Mouse (Mus musculus): ENCODE measurements at regions not wholly inside any gene's neighbourhood (a gene's known extent, or its start where the extent isn't known, plus 50 kb on each side); places are given as distances from the start of the nearest gene placed in this dataset.

DNA sequence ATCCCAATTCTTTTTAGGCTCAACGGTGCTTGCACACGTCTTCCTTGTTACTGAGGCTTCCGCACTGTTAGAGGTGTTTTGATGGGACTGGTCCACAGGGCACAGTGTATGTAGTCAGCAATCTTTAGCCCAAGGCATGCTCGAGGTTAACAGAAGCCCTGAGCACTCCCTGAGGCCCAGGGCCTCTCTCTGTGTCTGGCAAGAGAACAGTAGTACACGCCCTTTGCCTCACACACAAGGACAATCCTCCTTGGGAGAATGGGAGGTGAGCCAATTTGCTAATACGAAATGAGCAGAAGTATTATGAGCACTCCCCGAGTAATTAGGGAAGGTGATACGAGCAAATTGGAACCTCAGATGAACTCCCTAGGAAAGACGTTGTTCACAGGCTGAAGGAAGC, 136.5 kb upstream of the Arglu1 start:
- Histone ChIP-seq H3K4me3 (no peak overlapping the region), H3K9ac (no peak overlapping the region), H3K4me2 (no peak overlapping the region), H3K9me3 (replicated peaks) (no peaks in the 10 kb centered on the region), H3K4me1 (replicated peaks) (no peaks in the 10 kb centered on the region), H3K36me3 (no peaks in the 10 kb centered on the region), H3K27me3 (replicated peaks) (no peaks in the 10 kb centered on the region), H3K27ac (ENCODE audit: poor library complexity, severe bottlenecking) (no peak overlapping the region)
- no peak for ATAC-seq (ENCODE audit: insufficient number of reproducible peaks, low FRiP score)
- 75% methylated on average over 9 of the region's 9 CpGs for WGBS

DNA sequence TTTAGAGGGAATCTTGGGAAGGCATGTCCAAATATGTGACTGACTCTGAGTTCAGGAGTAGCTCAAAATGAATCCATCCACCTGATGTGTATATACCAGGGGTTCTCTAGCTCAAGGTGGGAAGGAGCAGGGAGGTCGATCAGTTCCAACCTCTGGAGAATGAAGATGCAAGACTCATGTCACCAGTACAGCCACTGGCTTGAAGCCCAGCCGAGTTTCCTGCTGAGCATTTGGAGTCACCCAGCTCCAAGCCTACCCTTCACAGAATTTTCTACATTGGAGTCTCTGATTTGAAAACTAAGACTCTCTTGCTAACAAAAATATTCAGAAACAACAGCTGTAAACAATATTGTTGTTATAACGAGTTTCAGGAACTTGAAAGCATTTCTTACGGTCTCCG, 134.6 kb upstream of the Arglu1 start:
- no peaks in the 10 kb centered on the region for H3K9me3 ChIP-seq (replicated peaks)
- no peaks in the 10 kb centered on the region for H3K27me3 ChIP-seq (replicated peaks)
- H3K36me3 ChIP-seq = no peaks in the 10 kb centered on the region
- peaks cover 13% of the 10 kb centered on the region for H3K4me1 ChIP-seq (replicated peaks)
- no peak overlapping the region for H3K4me3 ChIP-seq
- H3K4me2 ChIP-seq = no peak overlapping the region
- no peak for ATAC-seq (ENCODE audit: insufficient number of reproducible peaks, low FRiP score)
- no peak overlapping the region for H3K27ac ChIP-seq (ENCODE audit: poor library complexity, severe bottlenecking)
- H3K9ac ChIP-seq = no peak overlapping the region
- 72% methylated on average over 5 of the region's 5 CpGs for WGBS

DNA sequence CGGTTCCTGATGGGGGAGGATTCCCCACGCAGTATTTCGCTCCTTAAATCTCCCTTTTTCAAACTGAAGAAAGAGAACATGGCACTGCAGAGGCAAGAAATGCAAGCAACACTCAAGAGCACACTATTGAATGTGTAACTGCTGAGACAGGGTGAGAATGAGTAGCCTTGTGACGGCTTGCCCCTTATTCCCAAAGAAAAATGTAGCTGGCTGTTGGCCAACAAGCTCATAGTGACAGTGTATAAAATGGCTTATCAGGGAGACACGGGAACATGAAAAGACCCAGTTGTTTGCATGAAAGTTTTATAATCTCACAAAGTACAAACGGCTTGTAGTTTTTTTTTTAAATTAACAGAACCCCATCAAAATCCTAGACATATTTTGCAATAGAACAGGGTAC, 130.8 kb upstream of the Arglu1 start:
- Histone ChIP-seq H3K4me2 (no peak overlapping the region), H3K9me3 (replicated peaks) (peaks cover 3% of the 10 kb centered on the region; the same call in 1 of the 2 replicates), H3K4me3 (no peak overlapping the region), H3K9ac (no peak overlapping the region), H3K4me1 (replicated peaks) (peaks cover 17% of the 10 kb centered on the region), H3K36me3 (no peaks in the 10 kb centered on the region), H3K27ac (ENCODE audit: poor library complexity, severe bottlenecking) (peak overlapping the region; percentile 54; the same call in 1 of the 2 replicates), H3K27me3 (replicated peaks) (no peaks in the 10 kb centered on the region)
- WGBS = 39% methylated on average over 6 of the region's 6 CpGs
- ATAC-seq (ENCODE audit: insufficient number of reproducible peaks, low FRiP score) = no peak

DNA sequence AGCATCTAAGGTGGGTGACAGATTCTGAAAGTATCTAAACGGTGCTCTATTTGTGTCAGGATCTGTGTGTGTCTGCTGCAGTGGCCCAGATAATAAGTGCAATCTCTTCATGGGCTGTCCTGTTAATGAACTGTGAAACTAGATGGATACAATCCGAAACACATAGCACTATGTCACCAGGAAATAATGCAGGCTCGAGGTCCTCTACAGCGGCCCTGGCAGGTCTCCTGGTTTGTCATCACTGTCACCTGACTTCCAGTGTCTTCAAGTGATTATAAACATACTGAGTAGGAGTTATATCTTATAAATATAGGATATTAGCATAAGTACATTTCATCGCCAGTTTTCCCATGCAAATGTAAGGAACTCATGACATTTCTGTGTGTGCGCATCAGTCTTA, 130.3 kb upstream of the Arglu1 start:
- H3K4me2 ChIP-seq = no peak overlapping the region
- no peaks in the 10 kb centered on the region for H3K27me3 ChIP-seq (replicated peaks)
- peak overlapping the region; percentile 54; the same call in 1 of the 2 replicates for H3K27ac ChIP-seq (ENCODE audit: poor library complexity, severe bottlenecking)
- no peaks in the 10 kb centered on the region for H3K36me3 ChIP-seq
- no peak for ATAC-seq (ENCODE audit: insufficient number of reproducible peaks, low FRiP score)
- H3K4me3 ChIP-seq = no peak overlapping the region
- H3K4me1 ChIP-seq (replicated peaks) = peaks cover 17% of the 10 kb centered on the region
- WGBS = 47% methylated on average over 6 of the region's 6 CpGs
- no peak overlapping the region for H3K9ac ChIP-seq
- peaks cover 3% of the 10 kb centered on the region; the same call in 1 of the 2 replicates for H3K9me3 ChIP-seq (replicated peaks)

DNA sequence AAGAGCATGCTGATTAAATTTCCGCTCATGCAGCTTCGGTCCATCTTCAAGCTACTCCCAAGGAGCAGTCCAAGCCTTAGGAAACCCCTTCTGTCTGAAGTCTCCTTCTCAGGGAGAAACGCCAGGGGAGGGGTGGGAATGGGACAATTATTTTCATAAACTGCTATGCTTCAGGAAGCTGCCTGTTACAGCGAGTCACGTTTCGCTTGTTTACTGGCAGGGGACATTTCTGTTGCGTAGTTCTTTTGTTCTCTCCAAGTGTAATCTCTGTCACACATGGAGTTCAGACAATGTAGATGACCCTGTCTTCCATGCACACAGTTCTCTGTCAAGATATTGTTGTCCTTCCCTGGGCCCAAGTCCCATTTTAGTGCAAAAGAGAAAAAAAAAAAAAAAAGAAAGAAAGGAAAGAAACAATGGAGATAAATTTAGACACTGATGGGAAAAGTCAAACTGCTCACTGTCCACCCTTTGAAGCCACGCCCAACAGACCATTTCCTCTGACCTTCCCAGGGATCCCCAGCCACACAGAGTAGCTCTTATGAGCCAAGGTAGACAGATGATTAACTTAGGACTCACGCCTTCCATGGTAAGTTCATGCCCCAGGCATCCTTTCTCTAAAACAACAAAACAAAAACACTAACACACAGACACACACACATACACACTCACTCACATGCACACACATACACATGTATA, 129.1 kb upstream of the Arglu1 start:
- H3K4me1 ChIP-seq (replicated peaks) = peaks cover 17% of the 10 kb centered on the region
- no peaks in the 10 kb centered on the region for H3K27me3 ChIP-seq (replicated peaks)
- H3K4me2 ChIP-seq = no peak overlapping the region
- peaks cover 3% of the 10 kb centered on the region; the same call in 1 of the 2 replicates for H3K9me3 ChIP-seq (replicated peaks)
- peak; percentile 66; the same call in 1 of the 2 replicates for ATAC-seq (ENCODE audit: insufficient number of reproducible peaks, low FRiP score)
- H3K4me3 ChIP-seq = no peak overlapping the region
- H3K27ac ChIP-seq (ENCODE audit: poor library complexity, severe bottlenecking) = no peak overlapping the region
- no peaks in the 10 kb centered on the region for H3K36me3 ChIP-seq
- H3K9ac ChIP-seq = no peak overlapping the region
- WGBS = 62% methylated on average over 9 of the region's 9 CpGs

DNA sequence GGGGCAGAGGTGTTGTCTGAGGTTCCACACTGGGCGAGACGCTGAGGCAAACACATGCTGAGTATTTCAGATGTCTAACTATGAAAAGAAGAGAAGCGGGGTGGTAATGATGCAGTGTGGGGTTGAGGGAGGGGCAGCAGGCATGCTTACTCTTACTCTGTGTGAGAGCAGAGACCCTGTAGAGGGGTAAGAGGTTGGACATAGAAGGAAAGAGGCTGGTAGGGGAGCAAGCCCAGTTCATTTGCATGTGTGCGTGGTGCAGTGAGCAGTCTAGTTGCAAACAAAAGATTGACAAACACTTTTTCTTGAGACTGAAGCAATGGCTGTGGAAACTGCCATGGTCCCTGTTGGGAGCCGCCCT, 122.5 kb upstream of the Arglu1 start:
- Histone ChIP-seq H3K27ac (ENCODE audit: poor library complexity, severe bottlenecking) (no peak overlapping the region), H3K36me3 (no peaks in the 10 kb centered on the region), H3K9ac (no peak overlapping the region), H3K4me3 (no peak overlapping the region), H3K9me3 (replicated peaks) (0 out of 2 replicates have a peak, but pooled peaks cover 3% of the 10 kb centered on the region), H3K4me2 (no peak overlapping the region), H3K27me3 (replicated peaks) (no peaks in the 10 kb centered on the region), H3K4me1 (replicated peaks) (no peaks in the 10 kb centered on the region)
- 81% methylated on average over 5 of the region's 5 CpGs for WGBS
- no peak for ATAC-seq (ENCODE audit: insufficient number of reproducible peaks, low FRiP score)

DNA sequence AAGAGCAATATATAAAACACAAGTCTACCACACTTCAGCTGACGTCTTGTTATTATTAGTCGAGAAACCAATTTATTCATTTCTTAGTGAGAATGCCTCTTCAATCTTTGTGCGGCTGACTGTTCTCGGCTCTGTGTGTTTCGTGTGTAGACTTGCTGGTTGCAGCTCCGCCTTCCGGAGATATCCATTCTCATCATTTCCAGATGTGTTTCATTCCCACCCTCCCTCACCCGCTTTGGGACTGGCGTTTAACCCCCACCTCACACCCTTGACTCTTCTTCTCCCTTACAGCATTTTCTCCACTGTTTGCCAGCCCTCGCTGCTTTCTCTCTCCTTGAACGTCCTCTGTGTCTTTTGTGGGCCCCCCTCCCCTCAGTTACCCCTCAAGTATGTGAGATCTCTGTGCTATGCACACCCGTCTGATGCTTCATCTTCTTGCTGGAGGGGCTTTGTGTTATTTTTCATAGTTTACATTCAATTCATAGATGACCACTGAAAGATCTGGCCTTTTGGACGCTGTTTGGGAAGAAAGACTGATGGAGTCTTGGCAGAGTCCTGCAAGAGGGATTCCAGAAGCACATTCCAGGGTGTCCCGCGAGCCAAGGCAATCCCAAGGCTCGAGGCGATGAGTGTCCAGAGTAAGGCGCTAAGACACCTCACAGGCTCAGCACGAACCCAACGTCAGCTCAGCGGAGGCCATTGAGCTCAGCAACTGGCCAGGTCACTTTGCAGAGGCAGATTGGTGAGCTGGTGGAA, 121.9 kb upstream of the Arglu1 start:
- Histone ChIP-seq H3K4me1 (replicated peaks) (no peaks in the 10 kb centered on the region), H3K9me3 (replicated peaks) (0 out of 2 replicates have a peak, but pooled peaks cover 3% of the 10 kb centered on the region), H3K27ac (ENCODE audit: poor library complexity, severe bottlenecking) (no peak overlapping the region), H3K9ac (no peak overlapping the region), H3K4me3 (no peak overlapping the region), H3K27me3 (replicated peaks) (no peaks in the 10 kb centered on the region), H3K4me2 (no peak overlapping the region), H3K36me3 (no peaks in the 10 kb centered on the region)
- ATAC-seq (ENCODE audit: insufficient number of reproducible peaks, low FRiP score) = no peak
- WGBS = 73% methylated on average over 21 of the region's 21 CpGs

DNA sequence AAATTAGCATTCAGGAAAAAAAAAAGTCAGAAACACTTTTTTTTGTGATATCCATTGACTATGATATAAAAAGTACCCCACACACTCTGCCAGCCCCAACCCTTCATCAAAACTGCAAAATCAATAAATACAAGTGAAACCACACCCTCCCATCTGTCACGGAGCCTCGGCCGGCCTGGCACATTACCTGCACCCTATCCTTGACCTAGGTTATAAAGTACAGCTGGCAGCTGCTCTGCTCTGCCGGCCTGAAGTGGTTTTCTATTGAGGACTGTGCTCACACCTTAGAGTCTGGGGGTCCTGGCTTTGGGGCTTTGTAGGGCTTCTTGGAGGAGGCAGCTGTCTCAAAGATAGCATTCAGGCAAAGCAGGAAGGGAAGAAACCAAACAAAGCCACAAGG, 120.6 kb upstream of the Arglu1 start:
- Histone ChIP-seq H3K27ac (ENCODE audit: poor library complexity, severe bottlenecking) (no peak overlapping the region), H3K27me3 (replicated peaks) (no peaks in the 10 kb centered on the region), H3K9me3 (replicated peaks) (no peaks in the 10 kb centered on the region), H3K9ac (no peak overlapping the region), H3K4me1 (replicated peaks) (no peaks in the 10 kb centered on the region), H3K4me3 (no peak overlapping the region), H3K4me2 (no peak overlapping the region), H3K36me3 (no peaks in the 10 kb centered on the region)
- WGBS = 69% methylated on average over 4 of the region's 4 CpGs
- no peak for ATAC-seq (ENCODE audit: insufficient number of reproducible peaks, low FRiP score)

DNA sequence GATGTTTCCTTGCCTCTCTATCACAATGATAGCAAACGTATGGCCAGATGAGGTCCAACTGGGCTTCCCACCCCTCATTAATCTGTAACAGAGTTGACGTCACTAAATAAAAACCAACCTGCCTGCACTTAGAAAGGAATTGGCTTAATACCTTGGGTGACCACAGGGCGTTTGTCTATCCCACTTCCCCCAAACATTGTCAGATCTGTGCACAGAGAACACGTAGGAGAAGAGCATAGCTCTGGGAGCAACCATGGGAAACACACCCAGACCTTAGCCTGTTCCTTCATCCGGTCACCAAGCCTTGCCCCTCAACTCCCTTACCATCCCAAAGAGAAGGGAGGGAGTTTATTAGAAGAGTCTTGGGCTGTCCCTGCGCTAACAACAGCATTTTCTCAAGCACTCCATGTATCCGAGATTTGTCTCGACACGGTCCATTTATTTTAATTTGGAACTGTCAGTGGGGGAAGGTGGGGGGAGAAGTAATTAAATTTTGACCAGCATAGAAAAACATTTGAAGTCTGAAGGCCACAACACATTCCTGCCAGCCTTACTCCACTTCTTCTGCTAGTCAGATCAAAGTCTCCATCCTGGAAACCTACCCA, 119.6 kb upstream of the Arglu1 start:
- no peaks in the 10 kb centered on the region for H3K27me3 ChIP-seq (replicated peaks)
- no peak overlapping the region for H3K4me3 ChIP-seq
- H3K4me2 ChIP-seq = no peak overlapping the region
- no peaks in the 10 kb centered on the region for H3K36me3 ChIP-seq
- no peak overlapping the region for H3K27ac ChIP-seq (ENCODE audit: poor library complexity, severe bottlenecking)
- H3K9me3 ChIP-seq (replicated peaks) = no peaks in the 10 kb centered on the region
- no peak overlapping the region for H3K9ac ChIP-seq
- no peak for ATAC-seq (ENCODE audit: insufficient number of reproducible peaks, low FRiP score)
- 75% methylated on average over 9 of the region's 9 CpGs for WGBS
- H3K4me1 ChIP-seq (replicated peaks) = no peaks in the 10 kb centered on the region

DNA sequence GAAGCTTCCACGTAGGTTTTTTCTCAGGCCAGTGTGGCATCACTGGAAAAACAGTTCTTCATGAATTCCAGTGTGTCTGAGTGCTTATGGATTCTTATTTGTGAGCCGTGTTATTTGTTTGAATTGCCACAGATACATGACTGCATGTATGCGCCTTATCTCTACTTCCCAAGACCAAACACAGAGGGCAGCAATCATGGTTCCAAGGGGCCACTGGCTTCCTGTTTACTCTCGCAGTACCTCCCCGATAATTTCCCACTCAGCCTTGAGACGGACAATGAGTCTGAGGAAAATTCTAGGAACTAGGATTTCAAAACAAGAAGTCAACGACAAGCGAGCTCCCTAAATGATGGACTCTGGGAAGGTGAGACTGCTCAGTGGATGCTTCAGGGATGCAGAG, 119.0 kb upstream of the Arglu1 start:
- H3K27ac ChIP-seq (ENCODE audit: poor library complexity, severe bottlenecking) = no peak overlapping the region
- no peaks in the 10 kb centered on the region for H3K36me3 ChIP-seq

DNA sequence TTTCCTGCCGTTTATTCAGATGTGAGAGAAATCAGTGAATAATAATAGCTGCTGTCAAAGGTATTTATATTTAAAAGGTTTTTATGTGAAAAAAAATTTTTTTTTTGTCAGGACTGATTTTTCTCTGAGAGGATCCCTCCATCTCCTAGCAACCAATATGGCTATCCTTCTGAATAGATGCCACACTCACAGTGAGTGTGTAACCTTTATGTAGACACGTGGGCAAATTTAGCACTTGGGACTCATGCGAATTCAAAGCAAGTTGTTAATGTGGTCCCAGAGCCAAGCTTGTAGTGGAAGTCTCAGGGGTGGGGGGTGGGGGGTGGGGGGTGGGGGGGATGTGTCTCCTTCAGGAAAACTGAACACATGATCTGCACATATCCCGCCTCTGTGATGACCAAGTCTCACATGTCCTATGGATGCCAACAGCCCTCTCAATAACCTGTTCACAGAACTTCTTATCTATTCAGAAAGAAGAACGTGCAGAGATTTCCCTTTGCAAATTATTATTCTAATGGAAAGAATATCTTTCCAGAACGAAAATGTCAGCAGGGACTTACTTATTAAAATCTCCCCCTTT, 112.5 kb upstream of the Arglu1 start:
- Histone ChIP-seq H3K9me3 (replicated peaks) (no peaks in the 10 kb centered on the region), H3K4me1 (replicated peaks) (peaks cover 10% of the 10 kb centered on the region; the same call in 1 of the 2 replicates), H3K4me2 (no peak overlapping the region), H3K27ac (ENCODE audit: poor library complexity, severe bottlenecking) (no peak overlapping the region), H3K27me3 (replicated peaks) (no peaks in the 10 kb centered on the region), H3K36me3 (no peaks in the 10 kb centered on the region), H3K9ac (no peak overlapping the region), H3K4me3 (no peak overlapping the region)
- no peak for ATAC-seq (ENCODE audit: insufficient number of reproducible peaks, low FRiP score)
- 76% methylated on average over 6 of the region's 6 CpGs for WGBS

More for the DNA sequence above, 119.0 kb upstream of the Arglu1 start:
- Histone ChIP-seq H3K4me2 (no peak overlapping the region), H3K4me1 (replicated peaks) (no peaks in the 10 kb centered on the region), H3K27me3 (replicated peaks) (no peaks in the 10 kb centered on the region), H3K9ac (no peak overlapping the region), H3K4me3 (no peak overlapping the region), H3K9me3 (replicated peaks) (no peaks in the 10 kb centered on the region)
- WGBS = 67% methylated on average over 8 of the region's 8 CpGs
- ATAC-seq (ENCODE audit: insufficient number of reproducible peaks, low FRiP score) = no peak
